Mouse (Mus musculus) CH12.LX (cell line): Measurements from ENCODE around the gene Tcf7.
A peak's percentile ranks its signal among the peaks of the same experiment; 100 is the strongest.

Source experiments
- CTCF ChIP-seq, 2 experiments: IDR thresholded peaks in 1 of 2; conservative IDR thresholded peaks in 1 of 2; 2 replicates each; pipeline ENCODE4 v1.5.1; 2011 to 2012; ENCODE audit warnings: low read depth in 2 of 2, low read length in 2 of 2, improper control_type of control experiment in 1 of 2, inconsistent platforms in 1 of 2, mild to moderate bottlenecking in 1 of 2, moderate library complexity in 1 of 2
- MAX ChIP-seq: IDR thresholded peaks from 2 replicates; pipeline ENCODE4 v1.6.1; 2011; ENCODE audit warnings: low read length, improper control_type of control experiment
- MEF2A ChIP-seq: IDR thresholded peaks from 2 replicates; pipeline ENCODE4 v1.6.1; 2014; ENCODE audit warnings: low read depth, mild to moderate bottlenecking, inconsistent platforms, low read length, improper control_type of control experiment, borderline replicate concordance
- MXI1 ChIP-seq: IDR thresholded peaks from 2 replicates; pipeline ENCODE4 v1.6.1; 2011; ENCODE audit warnings: mild to moderate bottlenecking, low read depth, low read length, improper control_type of control experiment
- POLR2A ChIP-seq: IDR thresholded peaks from 2 replicates; pipeline ENCODE4 v1.6.1; 2011; ENCODE audit warnings: low read depth, mild to moderate bottlenecking, improper control_type of control experiment, low read length
- UBTF ChIP-seq: IDR thresholded peaks from 2 replicates; pipeline ENCODE4 v1.6.1; 2012; ENCODE audit warnings: low read depth, mild to moderate bottlenecking, inconsistent platforms, low read length, improper control_type of control experiment, moderate library complexity
- USF1 ChIP-seq: IDR thresholded peaks from 2 replicates; pipeline ENCODE4 v1.6.1; 2014; ENCODE audit warnings: low read depth, mild to moderate bottlenecking, inconsistent platforms, low read length, improper control_type of control experiment
- ZNF384 ChIP-seq: IDR thresholded peaks from 2 replicates; pipeline ENCODE4 v1.6.1; 2012; ENCODE audit warnings: low read depth, low read length, improper control_type of control experiment, inconsistent platforms

- no peak for TF ChIP-seq POLR2A
- TF ChIP-seq CTCF (conservative IDR thresholded peaks at IDR 0.05 in 1 of 2, IDR thresholded peaks at IDR 0.05 in 1 of 2; ENCODE audit: low read depth in 2 of 2, low read length in 2 of 2), result peak in 1 of 2 experiments; percentile 31; a peak in 1 of 4 replicates
- no peak for TF ChIP-seq ZNF384
- no peak for TF ChIP-seq USF1
- TF ChIP-seq MXI1, result no peak
- no peak for TF ChIP-seq UBTF
- TF ChIP-seq MAX, result no peak
- no peak for TF ChIP-seq MEF2A
Measured at GRCm38 (mm10) chr11:52249452-52249851, 33.4 kb downstream of the Tcf7 start.
